Mouse (Mus musculus): ENCODE data around the gene Wasf2. TPM values are rescaled to one million over a fixed set of nuclear protein-coding genes. Genes with fewer than 3 reads are reported as not detected.

The Wasf2 gene
- polyA plus RNA-seq, 1 experiment from 2014 or later = 22.2 TPM

DNA sequence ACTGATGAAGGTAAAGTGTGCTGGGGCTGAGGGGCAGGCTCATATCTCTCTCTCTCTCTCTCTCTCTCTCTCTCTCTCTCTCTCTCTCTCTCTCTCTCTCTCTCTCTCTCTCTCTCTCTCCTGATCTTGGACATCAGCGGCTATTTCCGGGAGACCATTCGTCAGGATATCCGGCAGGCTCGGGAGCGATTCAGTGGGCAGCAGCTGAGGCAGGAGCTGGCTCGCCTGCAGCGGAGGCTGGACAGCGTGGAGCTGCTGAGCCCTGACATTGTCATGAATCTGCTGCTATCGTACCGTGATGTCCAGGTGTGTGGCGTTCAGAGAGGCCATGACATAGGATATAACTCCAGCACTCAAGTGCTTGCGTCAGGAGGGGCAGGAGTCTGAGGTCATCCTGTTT lies 113.2 kb downstream of the Wasf2 start:
- 39% methylated on average over 12 of the region's 13 CpGs for WGBS
- Histone ChIP-seq H3K27ac (replicated peaks) (no peak overlapping the region), H3K36me3 (no peaks in the 10 kb centered on the region), H3K27me3 (replicated peaks) (peaks cover 81% of the 10 kb centered on the region), H3K4me2 (no peak overlapping the region), H3K4me3 (replicated peaks) (no peak overlapping the region), H3K9me3 (replicated peaks) (no peaks in the 10 kb centered on the region), H3K4me1 (peaks cover 15% of the 10 kb centered on the region), H3K9ac (replicated peaks) (no peak overlapping the region)
- ATAC-seq (ENCODE audit: low FRiP score) = no peak

DNA sequence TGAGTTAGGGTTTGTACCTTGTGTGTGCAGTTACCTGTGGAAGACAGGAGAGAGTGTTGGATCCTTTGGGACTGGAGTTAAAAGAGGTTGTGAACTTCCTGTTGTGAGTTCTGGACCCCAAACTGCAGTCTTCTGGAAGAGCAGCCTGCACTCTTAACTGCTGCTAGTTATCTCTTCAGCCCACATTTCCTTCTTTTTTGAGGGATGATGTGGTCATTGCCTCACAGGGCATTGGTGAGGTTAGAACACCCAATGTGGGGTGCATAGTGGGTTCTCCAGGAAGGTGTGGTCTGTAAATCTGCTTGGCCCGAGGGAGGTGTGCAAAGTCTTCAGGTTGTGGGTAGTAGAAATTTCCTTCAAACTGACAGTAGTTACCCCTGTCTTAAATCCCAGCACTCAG lies 114.0 kb downstream of the Wasf2 start:
- no peak overlapping the region for H3K4me2 ChIP-seq
- peaks cover 82% of the 10 kb centered on the region for H3K27me3 ChIP-seq (replicated peaks)
- no peak for ATAC-seq (ENCODE audit: low FRiP score)
- H3K36me3 ChIP-seq = no peaks in the 10 kb centered on the region
- H3K4me3 ChIP-seq (replicated peaks) = no peak overlapping the region
- no peak overlapping the region for H3K27ac ChIP-seq (replicated peaks)
- no peak overlapping the region for H3K9ac ChIP-seq (replicated peaks)
- 83% methylated on average over 1 of the region's 1 CpGs for WGBS
- H3K9me3 ChIP-seq (replicated peaks) = no peaks in the 10 kb centered on the region
- peaks cover 15% of the 10 kb centered on the region for H3K4me1 ChIP-seq

DNA sequence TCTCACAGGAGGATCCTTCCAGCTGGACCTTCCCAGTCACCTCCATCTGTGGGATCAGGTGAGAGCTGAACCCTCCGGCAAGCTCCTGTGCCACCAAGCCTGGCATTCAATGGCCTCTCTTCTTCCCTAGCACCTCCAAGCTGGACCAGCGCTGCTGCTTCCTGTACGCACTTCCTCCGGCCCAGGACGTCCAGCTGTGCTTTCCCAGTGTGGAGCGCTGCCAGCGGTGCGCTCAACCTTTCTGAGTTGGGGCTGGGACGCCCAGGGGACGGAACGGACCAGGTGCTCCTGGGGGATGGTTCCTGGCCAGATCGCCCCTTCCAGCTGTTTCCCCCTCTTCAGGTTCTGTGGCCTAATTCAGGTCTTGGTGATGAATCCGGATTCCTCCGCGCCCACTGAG lies 116.8 kb downstream of the Wasf2 start:
- Histone ChIP-seq H3K4me1 (peaks cover 12% of the 10 kb centered on the region), H3K9ac (replicated peaks) (no peak overlapping the region), H3K9me3 (replicated peaks) (no peaks in the 10 kb centered on the region), H3K27ac (replicated peaks) (no peak overlapping the region), H3K36me3 (no peaks in the 10 kb centered on the region), H3K4me2 (no peak overlapping the region), H3K27me3 (replicated peaks) (peaks cover 86% of the 10 kb centered on the region), H3K4me3 (replicated peaks) (no peak overlapping the region)
- WGBS = 28% methylated on average over 15 of the region's 15 CpGs
- no peak for ATAC-seq (ENCODE audit: low FRiP score)

DNA sequence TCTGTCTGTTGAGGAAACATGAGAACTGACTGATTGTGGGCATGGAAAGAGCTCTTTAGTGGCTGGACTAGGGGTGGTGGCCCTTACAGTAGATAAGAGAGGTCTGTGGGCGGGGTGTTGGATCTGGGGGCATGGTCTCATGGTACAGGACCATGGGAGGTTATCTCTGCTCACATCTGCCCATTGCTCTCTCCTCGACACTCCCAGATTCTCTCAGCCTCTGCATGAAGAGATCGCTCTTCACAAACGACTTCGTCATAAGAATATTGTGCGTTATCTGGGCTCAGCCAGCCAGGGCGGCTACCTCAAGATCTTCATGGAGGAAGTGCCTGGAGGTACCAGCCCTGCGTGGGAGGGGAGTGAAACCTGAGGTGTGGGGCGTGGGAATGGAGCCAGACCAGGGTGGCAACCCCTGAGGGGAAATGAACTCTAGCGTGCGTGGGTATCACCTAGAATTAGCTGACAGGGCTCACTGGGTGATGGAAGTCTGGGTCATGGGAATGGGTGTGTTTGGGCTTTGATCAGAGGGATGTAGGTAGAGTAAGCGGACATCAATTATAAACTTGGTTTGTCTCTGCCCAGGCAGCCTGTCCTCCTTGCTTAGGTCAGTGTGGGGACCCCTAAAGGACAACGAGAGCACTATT lies 117.6 kb downstream of the Wasf2 start:
- peaks cover 86% of the 10 kb centered on the region for H3K27me3 ChIP-seq (replicated peaks)
- 81% methylated on average over 13 of the region's 13 CpGs for WGBS

More for the DNA sequence above, 117.6 kb downstream of the Wasf2 start:
- no peak overlapping the region for H3K4me3 ChIP-seq (replicated peaks)
- H3K4me1 ChIP-seq = peaks cover 12% of the 10 kb centered on the region
- H3K27ac ChIP-seq (replicated peaks) = no peak overlapping the region
- H3K4me2 ChIP-seq = no peak overlapping the region
- no peaks in the 10 kb centered on the region for H3K36me3 ChIP-seq
- no peak overlapping the region for H3K9ac ChIP-seq (replicated peaks)
- H3K9me3 ChIP-seq (replicated peaks) = no peaks in the 10 kb centered on the region
- no peak for ATAC-seq (ENCODE audit: low FRiP score)

Small RNAs within 50 kb of the gene (microRNA-seq; reads per million reads assigned to microRNA genes)
- not detected for gene Mir7017

Other genes starting within 250 kb of the Wasf2 start
- 124 and 134 TPM in 2 replicates for gene Stx12, start 246.0 kb upstream of the Wasf2 start, polyA plus RNA-seq (2015; fragmentation: Nextera tagmentation; extraction: Ambion mirVana)
- 37.3 and 37.5 TPM in 2 replicates for gene Fam76a, start 207.9 kb upstream of the Wasf2 start, polyA plus RNA-seq (2015; fragmentation: Nextera tagmentation; extraction: Ambion mirVana)
- 0.23 and 0.91 TPM in 2 replicates for gene Fgr, start 156.4 kb upstream of the Wasf2 start, polyA plus RNA-seq (2015; fragmentation: Nextera tagmentation; extraction: Ambion mirVana)
- gene Ahdc1, start 119.2 kb upstream of the Wasf2 start, polyA plus RNA-seq (2015; fragmentation: Nextera tagmentation; extraction: Ambion mirVana) = 11.0 TPM in 2 replicates
- gene Cd164l2, start 81.6 kb downstream of the Wasf2 start, polyA plus RNA-seq (2015; fragmentation: Nextera tagmentation; extraction: Ambion mirVana) = 2.6 and 3.9 TPM in 2 replicates
- gene Gpr3, start 82.0 kb downstream of the Wasf2 start, polyA plus RNA-seq (2015; fragmentation: Nextera tagmentation; extraction: Ambion mirVana) = 1.3 and 2.5 TPM in 2 replicates
- 3.0 and 4.0 TPM in 2 replicates for gene Map3k6, start 110.3 kb downstream of the Wasf2 start, polyA plus RNA-seq (2015; fragmentation: Nextera tagmentation; extraction: Ambion mirVana)
- gene Sytl1, start 132.6 kb downstream of the Wasf2 start, polyA plus RNA-seq (2015; fragmentation: Nextera tagmentation; extraction: Ambion mirVana) = 0.20 and 6.0 TPM in 2 replicates
- gene Tmem222, start 147.3 kb downstream of the Wasf2 start, polyA plus RNA-seq (2015; fragmentation: Nextera tagmentation; extraction: Ambion mirVana) = 115 and 117 TPM in 2 replicates
- gene Wdtc1, start 223.0 kb downstream of the Wasf2 start, polyA plus RNA-seq (2015; fragmentation: Nextera tagmentation; extraction: Ambion mirVana) = 19.3 and 19.6 TPM in 2 replicates
- gene Slc9a1, start 239.2 kb downstream of the Wasf2 start, polyA plus RNA-seq (2015; fragmentation: Nextera tagmentation; extraction: Ambion mirVana) = 8.4 and 9.9 TPM in 2 replicates